Mouse (Mus musculus): ENCODE results near the gene Manbal. TPM values are rescaled to one million over a fixed set of nuclear protein-coding genes. Genes with fewer than 3 reads are reported as not detected.

The Manbal gene
- total RNA-seq, 1 experiment from 2014 or later: 16.5 TPM

GRCm38 (mm10) chr2:157427164-157427563 lies 59.8 kb downstream of the Manbal start:
- ATAC-seq (ENCODE audit: extremely low read depth, insufficient number of reproducible peaks, low FRiP score, poor library complexity, severe bottlenecking): no peak

GRCm38 (mm10) chr2:157428351-157429139 lies 61.2 kb downstream of the Manbal start:
- no peak for ATAC-seq (ENCODE audit: extremely low read depth, insufficient number of reproducible peaks, low FRiP score, poor library complexity, severe bottlenecking)

DNA sequence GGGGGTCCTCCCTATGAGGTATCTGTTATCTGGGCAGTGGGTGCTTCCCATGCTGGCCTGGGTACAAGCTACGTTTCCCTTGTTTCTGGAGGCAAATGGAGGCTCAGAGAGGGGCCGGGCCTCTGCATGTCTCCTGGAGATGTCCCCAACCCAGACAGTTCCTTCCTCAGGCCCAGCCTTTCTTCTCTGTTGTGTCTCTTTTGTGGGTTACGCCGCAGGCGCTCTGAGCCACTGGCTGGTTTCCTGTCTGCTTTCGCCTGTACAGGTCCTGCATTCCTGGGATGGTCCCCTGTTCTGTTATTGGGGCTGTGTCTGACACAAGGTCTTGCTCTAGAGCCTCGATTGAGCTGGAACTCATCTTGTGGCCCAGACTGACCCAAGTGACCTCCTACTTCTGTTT lies 62.3 kb downstream of the Manbal start:
- ATAC-seq (ENCODE audit: extremely low read depth, insufficient number of reproducible peaks, low FRiP score, poor library complexity, severe bottlenecking): no peak

DNA sequence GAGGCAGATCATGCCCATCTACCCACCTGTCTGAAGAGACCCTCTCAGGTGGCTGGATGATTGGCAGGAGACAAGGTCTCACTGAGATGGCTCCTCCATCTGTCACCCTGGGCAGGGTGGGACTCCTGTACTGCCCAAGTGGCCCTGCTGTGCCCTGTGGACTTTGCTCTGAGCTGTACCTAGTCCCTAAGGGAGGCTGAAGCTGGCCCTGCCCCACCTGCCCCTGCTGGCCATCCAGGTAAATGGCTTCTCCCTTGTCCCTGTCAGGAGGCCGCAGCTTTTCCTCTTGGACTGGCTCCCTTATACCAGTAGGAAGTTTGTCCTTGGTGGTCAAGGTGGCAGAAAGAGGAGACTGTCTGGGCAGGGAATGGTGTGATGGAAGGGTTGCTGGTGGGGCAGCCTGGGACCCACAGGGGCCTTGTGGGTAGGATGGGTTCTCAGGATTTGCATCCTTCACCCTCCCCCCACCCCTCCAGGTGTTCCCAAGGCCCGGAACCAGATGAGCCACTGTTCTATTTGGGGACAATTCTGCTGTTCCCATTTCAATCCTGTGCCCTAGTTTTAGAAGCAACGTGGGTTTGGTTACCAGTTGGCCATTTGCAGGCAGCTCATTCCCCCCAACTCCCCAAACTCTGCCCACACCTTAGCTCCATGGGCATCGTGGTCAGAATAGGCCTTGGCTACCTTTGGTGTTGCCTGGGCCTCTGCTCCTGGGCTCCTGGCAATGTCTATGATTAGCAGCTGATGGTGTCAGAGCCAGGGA lies 63.5 kb downstream of the Manbal start:
- ATAC-seq (ENCODE audit: extremely low read depth, insufficient number of reproducible peaks, low FRiP score, poor library complexity, severe bottlenecking): no peak

GRCm38 (mm10) chr2:157431912-157432311 lies 64.5 kb downstream of the Manbal start:
- no peak for ATAC-seq (ENCODE audit: extremely low read depth, insufficient number of reproducible peaks, low FRiP score, poor library complexity, severe bottlenecking)

DNA sequence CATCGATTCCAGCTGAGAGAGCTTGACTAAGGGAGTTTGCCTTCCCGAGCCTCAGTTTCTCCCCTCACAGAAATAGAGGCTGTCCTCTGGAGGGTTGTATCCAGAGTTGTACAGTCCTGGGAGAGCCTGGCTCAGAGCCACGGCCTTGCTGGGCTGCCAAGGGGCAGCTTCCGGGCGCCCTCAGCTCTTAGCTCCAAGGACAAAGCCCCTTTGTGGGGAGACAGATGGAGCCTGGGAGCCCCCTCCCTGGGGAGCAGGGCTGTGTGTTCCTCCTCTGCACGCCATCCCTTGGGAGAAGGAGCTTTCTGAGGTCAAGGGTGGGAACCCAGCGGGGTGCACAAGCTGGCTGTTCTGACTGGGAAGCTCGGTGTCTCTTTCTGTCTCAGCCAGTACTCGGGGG lies 65.1 kb downstream of the Manbal start:
- ATAC-seq (ENCODE audit: extremely low read depth, insufficient number of reproducible peaks, low FRiP score, poor library complexity, severe bottlenecking): no peak

GRCm38 (mm10) chr2:157434041-157434440 lies 66.6 kb downstream of the Manbal start:
- no peak for ATAC-seq (ENCODE audit: extremely low read depth, insufficient number of reproducible peaks, low FRiP score, poor library complexity, severe bottlenecking)

DNA sequence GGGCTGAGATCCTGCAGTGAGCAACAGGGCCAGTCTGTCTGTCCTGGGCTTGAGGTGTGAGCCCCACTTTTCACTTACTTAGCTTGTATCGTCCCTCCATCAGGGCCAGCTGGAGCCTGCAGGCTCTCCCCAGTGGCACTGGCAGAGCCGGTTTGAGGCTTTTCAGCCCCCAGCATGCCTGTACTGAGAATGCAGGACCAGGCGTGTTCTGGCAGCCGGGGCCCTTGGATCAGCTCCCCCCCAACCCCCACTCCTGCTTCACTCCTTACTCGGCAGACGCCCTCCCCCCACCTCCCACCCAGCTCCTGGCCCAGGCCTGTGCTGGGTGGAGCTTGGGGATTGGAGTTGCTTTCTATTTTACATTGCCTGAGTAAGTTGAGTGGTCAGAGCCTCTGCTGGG lies 67.1 kb downstream of the Manbal start:
- no peak for ATAC-seq (ENCODE audit: extremely low read depth, insufficient number of reproducible peaks, low FRiP score, poor library complexity, severe bottlenecking)

DNA sequence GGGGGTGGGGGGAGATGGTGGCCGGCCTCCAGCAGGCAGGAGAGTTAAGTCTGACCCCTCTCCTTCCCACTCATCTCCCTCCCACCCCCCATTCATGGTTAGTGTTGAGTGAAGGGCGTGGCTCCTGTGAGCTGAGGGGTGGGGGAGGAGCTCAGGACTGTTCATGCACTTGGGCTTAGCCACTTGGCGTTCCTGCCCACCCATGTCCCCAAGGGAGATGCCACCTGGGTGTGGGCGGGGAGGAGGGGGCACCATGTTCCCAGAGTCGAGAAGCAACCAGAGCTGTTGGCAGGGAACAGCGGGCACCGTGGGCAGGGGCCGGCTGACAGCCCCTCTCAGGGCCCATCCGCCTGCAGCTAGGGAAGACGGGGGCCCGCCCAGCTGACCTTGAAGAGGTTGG lies 69.1 kb downstream of the Manbal start:
- ATAC-seq (ENCODE audit: extremely low read depth, insufficient number of reproducible peaks, low FRiP score, poor library complexity, severe bottlenecking): no peak

GRCm38 (mm10) chr2:157437123-157437522 lies 69.7 kb downstream of the Manbal start:
- no peak for ATAC-seq (ENCODE audit: extremely low read depth, insufficient number of reproducible peaks, low FRiP score, poor library complexity, severe bottlenecking)

DNA sequence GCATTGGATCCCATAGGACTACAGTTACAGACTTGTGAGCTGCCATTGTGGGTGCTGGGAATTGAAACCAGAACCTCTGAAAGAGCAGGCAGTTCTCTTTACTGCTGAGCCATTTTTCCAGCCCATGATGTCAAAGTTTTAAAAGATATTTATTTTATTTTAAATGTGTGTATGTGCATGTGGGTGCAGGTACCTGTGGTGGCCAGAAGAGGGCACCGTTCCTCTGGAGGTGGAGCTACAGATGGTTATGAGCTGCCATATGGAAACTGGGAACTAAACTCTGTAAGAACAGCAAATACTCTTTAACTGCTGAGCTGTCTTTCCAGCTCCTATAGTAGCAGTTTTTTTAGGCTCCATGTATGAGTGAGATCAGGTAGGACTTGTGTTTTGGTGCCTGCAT lies 74.0 kb downstream of the Manbal start:
- no peak for ATAC-seq (ENCODE audit: extremely low read depth, insufficient number of reproducible peaks, low FRiP score, poor library complexity, severe bottlenecking)

Other genes with a start within 250 kb of the Manbal start
- 1,618 and 1,994 TPM in 2 replicates for gene Samhd1, start 232.3 kb upstream of the Manbal start, total RNA-seq (2017)
- gene Rbl1, start 163.1 kb upstream of the Manbal start, total RNA-seq (2017): 30.2 and 34.8 TPM in 2 replicates
- gene Rpn2, start 88.6 kb upstream of the Manbal start, total RNA-seq (2017): 65.4 and 71.1 TPM in 2 replicates
- not detected in 2 replicates for gene Mroh8, start 88.0 kb upstream of the Manbal start, total RNA-seq (2017)
- not detected in 2 replicates for gene Ghrh, start 20.1 kb upstream of the Manbal start, total RNA-seq (2017)
- 0.37 and 0.47 TPM in 2 replicates for gene Src, start 50.9 kb downstream of the Manbal start, total RNA-seq (2017)
- gene Nnat, start 192.5 kb downstream of the Manbal start, total RNA-seq (2017): not detected in 2 replicates
- 31.7 and 35.8 TPM in 2 replicates for gene Blcap, start 203.7 kb downstream of the Manbal start, total RNA-seq (2017)

All from neutrophil, adult 5-6 weeks (primary cell).